Mouse (Mus musculus): Measurements from ENCODE around the gene Prkab2. TPM values are rescaled to one million over a fixed set of nuclear protein-coding genes. Genes with fewer than 3 reads are reported as not detected.

Gene Prkab2
- polyA plus RNA-seq, 1 experiment = 21.2 TPM

- Histone ChIP-seq H3K9me3 (replicated peaks; ENCODE audit: control insufficient read depth, insufficient read depth, low read length, poor library complexity, severe bottlenecking) (no peaks in the 10 kb centered on the region), H3K27me3 (ENCODE audit: control insufficient read depth, insufficient read depth, low read length, poor library complexity, severe bottlenecking) (no peaks in the 10 kb centered on the region), H3K4me1 (ENCODE audit: control insufficient read depth, insufficient read depth, low read length) (peaks cover 2% of the 10 kb centered on the region), H3K9ac (ENCODE audit: low read depth, poor library complexity, severe bottlenecking) (no peak overlapping the region), H3K36me3 (ENCODE audit: control insufficient read depth, insufficient read depth, low read length, poor library complexity, severe bottlenecking) (no peaks in the 10 kb centered on the region), H3K4me3 (ENCODE audit: low read depth, low read length) (no peak overlapping the region), H3K27ac (ENCODE audit: insufficient read depth, low read length) (no peak overlapping the region)
- TF ChIP-seq EP300 (IDR thresholded peaks at IDR 0.05; ENCODE audit: insufficient read depth, low read depth, low read length) (no peak), CTCF (IDR thresholded peaks at IDR 0.05; ENCODE audit: low read depth, low read length) (no peak)
These were observed 31.3 kb downstream of the Prkab2 start for GRCm38 (mm10) chr3:97689289-97689688.

GRCm38 (mm10) chr3:97690590-97690989 is 32.6 kb downstream of the Prkab2 start:
- Histone ChIP-seq H3K4me3 (ENCODE audit: low read depth, low read length) (no peak overlapping the region), H3K4me1 (ENCODE audit: control insufficient read depth, insufficient read depth, low read length) (peaks cover 2% of the 10 kb centered on the region), H3K9me3 (replicated peaks; ENCODE audit: control insufficient read depth, insufficient read depth, low read length, poor library complexity, severe bottlenecking) (no peaks in the 10 kb centered on the region), H3K27me3 (ENCODE audit: control insufficient read depth, insufficient read depth, low read length, poor library complexity, severe bottlenecking) (no peaks in the 10 kb centered on the region), H3K9ac (ENCODE audit: low read depth, poor library complexity, severe bottlenecking) (no peak overlapping the region), H3K36me3 (ENCODE audit: control insufficient read depth, insufficient read depth, low read length, poor library complexity, severe bottlenecking) (no peaks in the 10 kb centered on the region), H3K27ac (ENCODE audit: insufficient read depth, low read length) (no peak overlapping the region)
- TF ChIP-seq EP300 (IDR thresholded peaks at IDR 0.05; ENCODE audit: insufficient read depth, low read depth, low read length) = no peak
- no peak for TF ChIP-seq POLR2A (IDR thresholded peaks at IDR 0.05; ENCODE audit: insufficient read depth, low read length)
- no peak for TF ChIP-seq CTCF (IDR thresholded peaks at IDR 0.05; ENCODE audit: low read depth, low read length)

DNA sequence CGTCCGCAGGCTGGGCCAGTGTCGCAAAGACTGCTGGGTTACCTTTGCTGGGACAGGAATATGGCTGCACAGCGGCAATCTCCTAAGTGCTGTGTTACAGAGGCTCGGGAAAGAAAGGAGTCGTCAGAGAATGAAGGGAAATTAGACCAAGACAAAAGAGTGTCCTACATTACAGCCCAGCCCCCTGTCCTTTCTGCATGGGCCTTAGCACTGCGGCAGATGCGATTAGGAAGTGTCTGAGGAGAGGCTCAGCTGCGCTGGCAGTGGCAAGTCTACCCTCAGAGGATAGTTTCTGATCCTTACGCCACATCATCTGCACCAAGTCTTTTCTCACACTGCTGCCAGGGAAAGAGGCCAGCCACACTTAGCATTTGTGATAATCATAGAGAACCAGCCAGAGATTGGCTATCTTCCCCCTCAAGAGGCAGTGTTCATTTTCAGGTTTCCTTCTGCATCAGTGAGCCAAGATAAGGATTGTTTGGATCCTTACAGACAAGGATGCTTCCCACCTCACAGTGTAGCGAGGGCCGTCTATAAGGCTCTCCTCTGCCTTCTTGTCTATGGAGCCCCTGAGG is 33.5 kb downstream of the Prkab2 start:
- no peak overlapping the region for H3K4me3 ChIP-seq (ENCODE audit: low read depth, low read length)
- H3K36me3 ChIP-seq (ENCODE audit: control insufficient read depth, insufficient read depth, low read length, poor library complexity, severe bottlenecking) = no peaks in the 10 kb centered on the region
- no peaks in the 10 kb centered on the region for H3K9me3 ChIP-seq (replicated peaks; ENCODE audit: control insufficient read depth, insufficient read depth, low read length, poor library complexity, severe bottlenecking)
- H3K9ac ChIP-seq (ENCODE audit: low read depth, poor library complexity, severe bottlenecking) = no peak overlapping the region
- TF ChIP-seq POLR2A (IDR thresholded peaks at IDR 0.05; ENCODE audit: insufficient read depth, low read length) (no peak), EP300 (IDR thresholded peaks at IDR 0.05; ENCODE audit: insufficient read depth, low read depth, low read length) (no peak), CTCF (IDR thresholded peaks at IDR 0.05; ENCODE audit: low read depth, low read length) (no peak)
- no peaks in the 10 kb centered on the region for H3K27me3 ChIP-seq (ENCODE audit: control insufficient read depth, insufficient read depth, low read length, poor library complexity, severe bottlenecking)
- H3K4me1 ChIP-seq (ENCODE audit: control insufficient read depth, insufficient read depth, low read length) = peaks cover 2% of the 10 kb centered on the region
- no peak overlapping the region for H3K27ac ChIP-seq (ENCODE audit: insufficient read depth, low read length)

DNA sequence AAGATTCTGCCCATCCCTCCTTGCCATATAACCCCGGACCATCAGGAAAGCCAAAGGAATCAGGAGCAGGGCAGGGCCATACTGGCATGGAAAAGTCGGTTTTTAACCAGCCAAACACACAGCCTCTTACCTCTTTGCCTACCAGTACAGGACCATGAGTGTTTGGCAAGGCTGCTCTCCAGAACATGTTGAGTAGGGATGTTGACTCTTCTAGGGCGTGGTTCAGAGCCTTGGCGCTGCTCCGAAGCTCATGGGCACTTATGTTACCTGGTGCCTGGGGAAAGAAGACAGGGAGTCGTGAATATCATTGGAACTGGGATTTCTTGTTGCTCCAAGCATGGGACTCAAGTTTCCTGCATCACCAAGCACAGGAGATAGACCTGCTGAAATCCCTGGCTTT is 35.8 kb downstream of the Prkab2 start:
- Histone ChIP-seq H3K9me3 (replicated peaks; ENCODE audit: control insufficient read depth, insufficient read depth, low read length, poor library complexity, severe bottlenecking) (no peaks in the 10 kb centered on the region), H3K27me3 (ENCODE audit: control insufficient read depth, insufficient read depth, low read length, poor library complexity, severe bottlenecking) (no peaks in the 10 kb centered on the region), H3K4me1 (ENCODE audit: control insufficient read depth, insufficient read depth, low read length) (peaks cover 2% of the 10 kb centered on the region), H3K4me3 (ENCODE audit: low read depth, low read length) (no peak overlapping the region), H3K27ac (ENCODE audit: insufficient read depth, low read length) (no peak overlapping the region), H3K36me3 (ENCODE audit: control insufficient read depth, insufficient read depth, low read length, poor library complexity, severe bottlenecking) (no peaks in the 10 kb centered on the region), H3K9ac (ENCODE audit: low read depth, poor library complexity, severe bottlenecking) (no peak overlapping the region)
- TF ChIP-seq POLR2A (IDR thresholded peaks at IDR 0.05; ENCODE audit: insufficient read depth, low read length) = no peak
- no peak for TF ChIP-seq CTCF (IDR thresholded peaks at IDR 0.05; ENCODE audit: low read depth, low read length)
- TF ChIP-seq EP300 (IDR thresholded peaks at IDR 0.05; ENCODE audit: insufficient read depth, low read depth, low read length) = no peak

DNA sequence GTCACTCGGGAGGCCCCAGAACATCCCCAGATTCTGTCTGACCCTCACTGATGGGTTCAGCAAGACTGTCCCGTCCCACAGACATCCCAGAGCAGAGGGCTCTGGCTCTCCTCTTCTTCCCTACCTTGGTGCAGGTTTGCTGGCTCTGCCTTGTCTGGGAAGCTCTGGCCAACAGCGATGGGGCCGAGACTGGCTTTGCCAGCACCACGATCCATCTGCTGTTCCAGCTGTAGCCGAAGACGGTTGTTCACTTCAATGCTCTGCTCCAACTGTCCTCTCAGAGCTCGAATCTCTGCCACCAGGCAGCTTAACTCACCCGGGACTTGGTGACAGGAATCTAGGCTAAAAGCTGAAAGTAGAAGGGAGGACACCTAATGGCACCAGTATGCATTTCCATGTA is 38.9 kb downstream of the Prkab2 start:
- H3K27ac ChIP-seq (ENCODE audit: insufficient read depth, low read length) = no peak overlapping the region
- no peaks in the 10 kb centered on the region for H3K9me3 ChIP-seq (replicated peaks; ENCODE audit: control insufficient read depth, insufficient read depth, low read length, poor library complexity, severe bottlenecking)
- no peak overlapping the region for H3K9ac ChIP-seq (ENCODE audit: low read depth, poor library complexity, severe bottlenecking)
- H3K4me1 ChIP-seq (ENCODE audit: control insufficient read depth, insufficient read depth, low read length) = peaks cover 2% of the 10 kb centered on the region
- no peak overlapping the region for H3K4me3 ChIP-seq (ENCODE audit: low read depth, low read length)
- no peak for TF ChIP-seq CTCF (IDR thresholded peaks at IDR 0.05; ENCODE audit: low read depth, low read length)
- no peak for TF ChIP-seq POLR2A (IDR thresholded peaks at IDR 0.05; ENCODE audit: insufficient read depth, low read length)
- no peak for TF ChIP-seq EP300 (IDR thresholded peaks at IDR 0.05; ENCODE audit: insufficient read depth, low read depth, low read length)
- H3K36me3 ChIP-seq (ENCODE audit: control insufficient read depth, insufficient read depth, low read length, poor library complexity, severe bottlenecking) = no peaks in the 10 kb centered on the region
- no peaks in the 10 kb centered on the region for H3K27me3 ChIP-seq (ENCODE audit: control insufficient read depth, insufficient read depth, low read length, poor library complexity, severe bottlenecking)

DNA sequence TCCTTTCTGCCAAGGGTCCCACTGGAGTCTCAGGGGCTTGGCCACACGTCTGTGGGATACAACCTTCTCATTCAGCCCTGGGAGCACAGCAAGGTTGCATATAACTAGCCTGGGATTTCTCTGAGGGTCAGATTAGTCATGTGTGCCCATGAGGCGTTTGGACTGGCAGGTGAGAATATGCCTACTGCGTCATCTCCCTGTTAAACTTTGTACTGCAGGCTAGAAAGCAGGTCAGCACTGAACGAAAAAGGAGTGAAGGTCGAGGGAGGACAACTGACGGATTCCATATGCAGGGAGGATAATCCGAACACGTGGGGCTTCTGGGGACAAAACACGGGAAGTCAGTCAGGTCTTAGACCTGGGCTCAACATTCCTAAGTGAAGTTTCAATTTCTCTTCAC is 39.3 kb downstream of the Prkab2 start:
- H3K4me1 ChIP-seq (ENCODE audit: control insufficient read depth, insufficient read depth, low read length) = peaks cover 2% of the 10 kb centered on the region

More for the DNA sequence above, 39.3 kb downstream of the Prkab2 start:
- no peaks in the 10 kb centered on the region for H3K27me3 ChIP-seq (ENCODE audit: control insufficient read depth, insufficient read depth, low read length, poor library complexity, severe bottlenecking)
- H3K4me3 ChIP-seq (ENCODE audit: low read depth, low read length) = no peak overlapping the region
- H3K36me3 ChIP-seq (ENCODE audit: control insufficient read depth, insufficient read depth, low read length, poor library complexity, severe bottlenecking) = no peaks in the 10 kb centered on the region
- no peaks in the 10 kb centered on the region for H3K9me3 ChIP-seq (replicated peaks; ENCODE audit: control insufficient read depth, insufficient read depth, low read length, poor library complexity, severe bottlenecking)
- no peak overlapping the region for H3K9ac ChIP-seq (ENCODE audit: low read depth, poor library complexity, severe bottlenecking)
- TF ChIP-seq CTCF (IDR thresholded peaks at IDR 0.05; ENCODE audit: low read depth, low read length) (no peak), EP300 (IDR thresholded peaks at IDR 0.05; ENCODE audit: insufficient read depth, low read depth, low read length) (no peak)
- no peak overlapping the region for H3K27ac ChIP-seq (ENCODE audit: insufficient read depth, low read length)

Measured in ES-Bruce4 (cell line).